Mouse (Mus musculus) myocyte (in vitro differentiated cells): ENCODE data around the gene Fkbp14.

Source experiments
- CEBPB ChIP-seq: IDR thresholded peaks from 2 replicates; pipeline ENCODE4 v1.6.1; 2011; ENCODE audit warnings: mild to moderate bottlenecking, moderate library complexity; ENCODE audit not compliant: poor library complexity, insufficient read depth, severe bottlenecking
- E2F4 ChIP-seq: IDR thresholded peaks from one replicate; pipeline ENCODE4 v1.6.1; 2011; ENCODE audit warnings: mild to moderate bottlenecking, control low read depth, moderate library complexity; ENCODE audit not compliant: insufficient read depth
- MAX ChIP-seq: IDR thresholded peaks from one replicate; pipeline ENCODE4 v1.6.1; 2011; ENCODE audit warnings: low read depth, mild to moderate bottlenecking, control low read depth
- MYOD1 ChIP-seq, 3 experiments: IDR thresholded peaks; one replicate each; pipeline ENCODE4 v1.6.1; 2011; ENCODE audit warnings: control low read depth in 2 of 3, low read depth in 2 of 3, mild to moderate bottlenecking in 2 of 3, moderate library complexity in 1 of 3; ENCODE audit not compliant: insufficient read length in 2 of 3, control insufficient read depth in 1 of 3
- MYOG ChIP-seq, 3 experiments: IDR thresholded peaks; one replicate each; pipeline ENCODE4 v1.6.1; 2011; ENCODE audit warnings: control low read depth in 2 of 3, low read depth in 2 of 3, mild to moderate bottlenecking in 2 of 3; ENCODE audit not compliant: insufficient read length in 2 of 3, control insufficient read depth in 1 of 3, insufficient read depth in 1 of 3
- POLR2A ChIP-seq: IDR thresholded peaks from one replicate; pipeline ENCODE4 v1.6.1; 2011; ENCODE audit warnings: low read depth, mild to moderate bottlenecking, control low read depth, moderate library complexity; ENCODE audit not compliant: insufficient read length
- POLR2AphosphoS2 ChIP-seq: IDR thresholded peaks from one replicate; pipeline ENCODE4 v1.6.1; 2011; ENCODE audit warnings: low read depth, control low read depth; ENCODE audit not compliant: insufficient read length
- SRF ChIP-seq: IDR thresholded peaks from one replicate; pipeline ENCODE4 v1.6.1; 2011; ENCODE audit warnings: low read depth; ENCODE audit not compliant: control insufficient read depth, insufficient read length
- TCF12 ChIP-seq: IDR thresholded peaks from one replicate; pipeline ENCODE4 v1.6.1; 2011; ENCODE audit warnings: mild to moderate bottlenecking, control low read depth; ENCODE audit not compliant: poor library complexity, insufficient read depth, severe bottlenecking
- TCF3 ChIP-seq: IDR thresholded peaks from one replicate; pipeline ENCODE4 v1.6.1; 2011; ENCODE audit warnings: low read depth, control low read depth; ENCODE audit not compliant: insufficient read length
- USF1 ChIP-seq: IDR thresholded peaks from one replicate; pipeline ENCODE4 v1.6.1; 2011; ENCODE audit warnings: low read depth, mild to moderate bottlenecking, control low read depth, moderate library complexity

DNA sequence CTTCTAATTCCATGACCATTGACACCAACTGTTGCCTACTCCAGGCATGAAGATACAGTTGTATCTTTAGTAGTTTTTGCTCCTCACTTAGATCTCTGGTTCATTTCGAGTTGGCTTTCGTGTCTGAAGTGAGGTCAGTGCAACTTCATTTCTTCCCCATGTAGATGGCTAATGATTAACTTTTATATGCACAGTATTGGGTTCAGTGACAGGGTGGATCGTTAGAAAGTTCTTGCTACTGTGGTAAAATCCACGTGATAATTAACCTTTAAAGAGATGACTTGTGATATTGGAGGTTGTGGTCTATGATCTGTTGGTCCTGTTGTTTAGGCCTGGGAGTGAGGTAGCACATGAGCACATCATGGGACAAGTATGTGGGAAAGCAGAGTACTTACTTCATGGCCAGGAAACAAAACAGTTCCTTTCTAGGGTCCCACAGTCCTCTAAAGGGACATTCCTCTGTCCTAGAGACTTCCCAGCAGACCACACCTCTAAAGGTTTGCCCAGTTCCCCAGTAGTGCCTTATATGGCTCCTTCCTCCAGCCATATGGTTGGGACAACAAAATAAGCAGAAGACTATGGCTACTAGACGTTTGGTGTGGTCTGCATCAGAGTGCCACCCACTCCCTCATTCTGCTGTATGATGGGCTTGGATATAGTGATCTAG is 3.7 kb upstream of the Fkbp14 start:
- TF ChIP-seq MAX, result no peak
- TF ChIP-seq POLR2A, result no peak
- TF ChIP-seq MYOD1 (IDR thresholded peaks at IDR 0.05; ENCODE audit: control insufficient read depth in 1 of 3, insufficient read length in 2 of 3, low read depth in 2 of 3), result no peak
- TF ChIP-seq TCF12, result no peak
- TF ChIP-seq POLR2AphosphoS2, result no peak
- no peak for TF ChIP-seq MYOG (IDR thresholded peaks at IDR 0.05; ENCODE audit: control insufficient read depth in 1 of 3, insufficient read depth in 1 of 3, insufficient read length in 2 of 3, low read depth in 2 of 3)
- no peak for TF ChIP-seq CEBPB
- no peak for TF ChIP-seq SRF
- no peak for TF ChIP-seq E2F4
- no peak for TF ChIP-seq USF1
- no peak for TF ChIP-seq TCF3
